Mouse (Mus musculus) kidney, embryonic 16.5 days (tissue): ENCODE measurements at regions not wholly inside any gene's neighbourhood (a gene's known extent, or its start where the extent isn't known, plus 50 kb on each side); places are given as distances from the start of the nearest gene placed in this dataset.

ENCODE experiments used
- ATAC-seq: fragments of 200-750 bp; cut with Nextera tagmentation; 2 replicates; pipeline ENCODE4 v1.8.0; 2017; ENCODE audit warnings: moderate TSS enrichment; ENCODE audit not compliant: low FRiP score, low TSS enrichment
- H3K27ac ChIP-seq: fragments of 300-500 bp; sonication (generic); 2 replicates; pipeline ENCODE4 v1.5.1; 2014; ENCODE audit warnings: low read length
- H3K27me3 ChIP-seq: fragments of 300-500 bp; sonication (generic); 2 replicates; pipeline ENCODE4 v1.6.1; 2014; ENCODE audit warnings: low read length, control low read depth, mixed read lengths; ENCODE audit not compliant: insufficient read depth
- H3K36me3 ChIP-seq: fragments of 300-500 bp; sonication (generic); 2 replicates; pipeline ENCODE4 v1.6.1; 2014; ENCODE audit warnings: low read length, control low read depth, mixed read lengths; ENCODE audit not compliant: insufficient read depth
- H3K4me1 ChIP-seq: fragments of 300-500 bp; sonication (generic); 2 replicates; pipeline ENCODE4 v1.6.1; 2014; ENCODE audit warnings: low read length, control low read depth, mixed read lengths; ENCODE audit not compliant: insufficient read depth
- H3K4me2 ChIP-seq: fragments of 300-500 bp; sonication (generic); replicated peaks from 2 replicates; pipeline ENCODE4 v1.6.1; 2014; ENCODE audit warnings: low read depth, low read length
- H3K4me3 ChIP-seq: fragments of 300-500 bp; sonication (generic); 2 replicates; pipeline ENCODE4 v1.5.1; 2014; ENCODE audit warnings: mild to moderate bottlenecking, low read length
- H3K9ac ChIP-seq: fragments of 300-500 bp; sonication (generic); replicated peaks from 2 replicates; pipeline ENCODE4 v1.6.1; 2014; ENCODE audit warnings: low read length
- H3K9me3 ChIP-seq: fragments of 300-500 bp; sonication (generic); 2 replicates; pipeline ENCODE4 v1.6.1; 2016; ENCODE audit warnings: low read length, control low read depth
- WGBS: fragments of 180-500 bp; shearing (Covaris S2); extraction: QIAGEN DNeasy Blood & Tissue Kit; methylation state at CpG from one replicate; pipeline ENCODE4 v1.1.7; 2014; 5-methylcytosine and 5-hydroxymethylcytosine counted together

DNA sequence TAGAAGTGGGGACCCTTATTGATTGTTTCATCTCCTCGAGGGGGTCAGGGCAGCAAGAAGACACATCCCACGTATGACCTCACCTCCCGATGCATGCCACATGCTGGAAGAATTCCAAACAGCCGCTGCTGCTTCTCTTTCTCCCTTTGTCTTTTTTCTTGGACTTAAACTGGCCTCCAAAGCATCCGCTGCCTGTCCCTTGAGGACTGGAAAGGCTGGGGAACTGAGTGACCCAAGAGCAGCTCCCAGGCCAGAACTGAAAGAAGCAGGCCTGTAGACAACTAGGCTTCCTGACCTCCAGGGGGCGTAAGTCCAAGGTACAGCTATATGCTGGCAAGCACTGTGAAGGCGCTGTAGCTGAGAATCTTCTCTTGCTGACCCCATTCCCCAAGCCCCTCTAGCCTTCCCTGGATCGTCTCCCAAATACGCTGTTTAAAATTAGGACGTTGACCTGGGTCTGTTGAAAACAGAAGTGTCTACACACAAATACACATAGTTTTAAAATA is 219.8 kb upstream of the Mocs1 start:
- Histone ChIP-seq H3K27me3 (peaks cover 5% of the 10 kb centered on the region; the same call in 1 of the 2 replicates), H3K4me3 (no peak overlapping the region), H3K9me3 (peaks cover 4% of the 10 kb centered on the region; the same call in 1 of the 2 replicates), H3K9ac (no peak overlapping the region), H3K27ac (no peak overlapping the region), H3K36me3 (no peaks in the 10 kb centered on the region), H3K4me1 (peaks cover 16% of the 10 kb centered on the region), H3K4me2 (no peak overlapping the region)
- ATAC-seq, result no peak
- WGBS, result 60% methylated on average over 10 of the region's 10 CpGs

DNA sequence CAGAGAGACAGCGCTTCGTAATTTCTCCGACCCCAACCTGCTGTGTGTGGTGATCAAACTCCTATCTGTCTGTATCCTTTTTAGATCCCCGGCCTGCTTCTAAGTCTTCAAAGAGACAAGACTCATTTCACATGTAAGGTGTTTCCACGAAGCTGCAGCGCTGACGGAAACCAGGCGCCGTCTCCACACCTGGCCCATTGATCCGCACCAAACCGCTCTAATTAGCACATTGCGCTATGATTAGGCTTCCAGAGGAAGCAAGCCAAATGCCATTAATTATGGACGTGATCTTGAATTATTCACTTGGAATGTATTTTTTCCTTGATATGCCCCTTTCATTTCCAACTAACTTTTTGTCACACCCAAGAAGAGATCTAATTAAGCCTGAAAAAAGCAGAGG is 215.2 kb upstream of the Mocs1 start:
- Histone ChIP-seq H3K4me3 (no peak overlapping the region), H3K9ac (no peak overlapping the region), H3K36me3 (no peaks in the 10 kb centered on the region), H3K27me3 (no peaks in the 10 kb centered on the region), H3K9me3 (no peaks in the 10 kb centered on the region), H3K4me2 (no peak overlapping the region), H3K4me1 (no peaks in the 10 kb centered on the region), H3K27ac (no peak overlapping the region)
- 90% methylated on average over 13 of the region's 13 CpGs for WGBS
- no peak for ATAC-seq

DNA sequence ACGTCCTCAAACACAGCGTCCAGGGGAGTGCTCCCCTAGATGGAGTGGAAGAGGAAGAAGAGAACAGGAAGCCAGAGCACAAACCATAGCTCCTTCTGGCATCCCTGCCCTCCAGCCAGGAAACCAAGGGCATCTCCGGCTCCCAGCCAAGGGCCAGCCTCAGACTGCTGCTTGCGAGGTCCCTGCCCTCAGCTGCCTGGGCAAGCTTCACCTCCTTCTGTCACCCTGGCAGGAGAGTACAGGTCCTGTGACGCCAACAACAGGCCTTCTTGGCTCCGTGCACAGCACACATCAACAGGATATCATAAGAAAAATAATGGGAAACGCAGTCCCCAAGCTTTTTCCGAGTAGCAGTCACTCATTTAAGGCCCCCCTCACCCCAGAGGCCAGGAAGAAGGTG is 212.9 kb upstream of the Mocs1 start:
- H3K4me3 ChIP-seq, result no peak overlapping the region
- WGBS, result 80% methylated on average over 8 of the region's 8 CpGs

DNA sequence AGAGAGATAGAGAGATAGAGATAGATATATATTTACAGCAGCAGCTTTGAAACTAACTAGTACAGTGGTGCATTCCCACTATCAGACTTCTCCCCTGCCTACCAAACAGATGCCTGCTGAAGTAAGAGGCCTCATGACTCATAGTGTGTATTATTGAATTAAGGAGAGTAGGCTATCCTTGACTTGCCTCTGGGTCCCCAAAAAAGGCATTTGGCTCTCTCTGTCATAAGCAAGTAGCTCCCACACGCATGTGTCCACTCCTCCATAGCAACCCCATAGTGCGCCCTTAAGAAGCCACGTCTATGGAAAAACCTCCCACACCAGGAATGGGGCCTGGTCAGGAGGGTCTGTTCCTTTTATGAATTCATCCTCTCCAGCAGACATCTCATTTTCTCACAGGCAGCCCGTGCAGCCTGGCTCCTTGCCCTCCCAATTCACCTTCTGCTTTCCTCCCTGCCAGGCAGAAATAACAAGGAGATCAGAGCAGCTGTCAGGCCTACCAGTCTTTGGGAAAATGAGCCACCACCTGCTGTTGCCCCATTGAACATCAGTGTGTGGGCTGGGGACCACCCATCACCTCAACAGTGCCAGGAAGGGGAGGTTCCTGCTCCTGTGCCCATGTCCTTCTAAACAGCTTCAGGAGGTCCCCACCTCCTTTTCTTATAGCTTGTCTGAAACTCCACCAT is 208.5 kb upstream of the Mocs1 start:
- Histone ChIP-seq H3K9ac (no peak overlapping the region), H3K4me2 (no peak overlapping the region), H3K27ac (no peak overlapping the region), H3K9me3 (no peaks in the 10 kb centered on the region), H3K4me1 (0 out of 2 replicates have a peak, but pooled peaks cover 4% of the 10 kb centered on the region), H3K36me3 (no peaks in the 10 kb centered on the region), H3K27me3 (no peaks in the 10 kb centered on the region), H3K4me3 (no peak overlapping the region)
- 48% methylated on average over 4 of the region's 4 CpGs for WGBS
- ATAC-seq, result no peak

More for the DNA sequence above, 212.9 kb upstream of the Mocs1 start:
- Histone ChIP-seq H3K9me3 (no peaks in the 10 kb centered on the region), H3K4me2 (no peak overlapping the region), H3K27me3 (no peaks in the 10 kb centered on the region), H3K36me3 (no peaks in the 10 kb centered on the region), H3K9ac (no peak overlapping the region), H3K27ac (no peak overlapping the region), H3K4me1 (no peaks in the 10 kb centered on the region)
- ATAC-seq, result no peak

DNA sequence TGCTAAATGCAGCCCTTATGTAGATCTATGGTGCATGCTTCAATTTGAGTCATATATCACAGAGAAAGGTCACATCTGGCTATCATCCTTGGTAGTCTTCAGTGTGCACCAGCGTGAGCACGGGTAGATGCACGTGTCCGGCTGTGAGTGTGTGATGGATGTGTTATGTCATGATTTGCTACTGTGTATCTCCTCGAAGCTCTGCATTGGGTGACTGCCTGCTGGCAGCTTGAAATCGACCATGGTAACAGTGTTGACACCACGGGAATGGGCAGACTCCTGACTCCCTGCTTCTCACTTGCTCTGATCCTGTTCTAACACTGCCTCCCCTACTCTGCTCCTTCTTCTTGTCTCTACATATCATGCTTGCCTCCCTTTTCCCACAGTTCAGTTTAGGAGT is 204.9 kb upstream of the Mocs1 start:
- Histone ChIP-seq H3K9me3 (no peaks in the 10 kb centered on the region), H3K27me3 (no peaks in the 10 kb centered on the region), H3K4me3 (no peak overlapping the region), H3K4me2 (no peak overlapping the region), H3K4me1 (0 out of 2 replicates have a peak, but pooled peaks cover 4% of the 10 kb centered on the region), H3K36me3 (no peaks in the 10 kb centered on the region), H3K9ac (no peak overlapping the region), H3K27ac (no peak overlapping the region)
- WGBS, result 69% methylated on average over 7 of the region's 7 CpGs
- ATAC-seq, result no peak

DNA sequence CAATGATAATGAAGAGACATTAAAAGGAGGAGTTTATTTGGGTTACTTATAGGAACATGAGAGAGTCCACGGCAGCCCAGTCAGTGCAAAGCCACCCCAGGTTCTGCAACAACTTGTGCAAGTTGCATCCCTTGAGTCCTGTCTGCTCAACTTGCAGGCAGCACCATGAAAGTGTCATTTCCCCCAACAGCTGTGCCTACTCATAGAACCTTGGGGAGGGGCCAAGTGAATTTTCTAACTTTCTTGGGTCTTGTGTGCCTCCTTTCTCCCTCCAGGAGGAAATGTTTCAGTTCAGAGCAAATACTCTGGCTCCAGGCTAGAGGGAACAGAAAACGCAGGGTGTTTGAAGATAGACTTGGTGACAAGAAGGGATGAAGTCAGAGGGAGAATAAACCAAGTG is 204.5 kb upstream of the Mocs1 start:
- Histone ChIP-seq H3K4me1 (0 out of 2 replicates have a peak, but pooled peaks cover 4% of the 10 kb centered on the region), H3K9me3 (no peaks in the 10 kb centered on the region), H3K4me2 (no peak overlapping the region), H3K36me3 (no peaks in the 10 kb centered on the region), H3K27me3 (no peaks in the 10 kb centered on the region), H3K27ac (no peak overlapping the region), H3K4me3 (no peak overlapping the region), H3K9ac (no peak overlapping the region)
- ATAC-seq, result no peak; the same call in 1 of the 2 replicates
- WGBS, result 56% methylated on average over 2 of the region's 2 CpGs

DNA sequence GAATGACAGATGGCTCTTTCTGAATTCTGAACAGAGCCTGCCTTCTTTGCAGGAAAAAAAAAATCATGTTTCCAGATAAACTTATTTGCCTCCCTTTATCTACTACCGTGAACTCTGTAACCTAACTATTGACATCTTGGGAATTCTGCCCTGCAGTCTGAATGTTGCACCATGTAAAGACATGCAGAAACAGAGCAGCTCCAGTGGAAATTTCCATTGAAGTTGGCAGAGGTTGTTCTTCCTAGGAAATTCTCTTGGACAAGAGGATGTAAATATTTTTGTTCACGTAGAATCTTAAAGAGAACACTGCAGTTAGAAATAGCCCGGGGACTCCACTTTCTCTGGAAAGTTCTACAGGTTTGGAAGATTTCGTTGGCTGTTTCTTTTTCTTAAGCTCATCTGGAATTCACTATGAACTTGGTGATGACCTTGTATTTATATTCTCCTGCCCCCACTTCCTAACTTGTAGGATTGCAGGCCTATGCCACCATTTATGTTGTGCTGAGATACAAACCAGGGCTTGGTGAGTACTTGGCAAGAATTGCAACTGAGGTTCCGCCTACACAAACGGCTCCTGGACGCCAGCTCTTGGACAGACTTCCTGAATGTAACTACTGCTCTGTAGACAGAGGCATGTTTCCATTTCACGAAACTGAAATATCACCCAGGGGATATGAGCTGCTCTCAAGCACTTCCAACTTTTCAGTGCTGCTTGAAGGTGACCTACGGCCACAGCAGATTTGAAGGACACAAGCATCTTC is 202.7 kb upstream of the Mocs1 start:
- 70% methylated on average over 9 of the region's 9 CpGs for WGBS
- Histone ChIP-seq H3K9me3 (no peaks in the 10 kb centered on the region), H3K27me3 (no peaks in the 10 kb centered on the region), H3K27ac (peak overlapping the region; percentile 1; the same call in 1 of the 2 replicates), H3K4me2 (no peak overlapping the region), H3K36me3 (no peaks in the 10 kb centered on the region), H3K4me3 (no peak overlapping the region), H3K9ac (no peak overlapping the region), H3K4me1 (0 out of 2 replicates have a peak, but pooled peaks cover 7% of the 10 kb centered on the region)
- ATAC-seq, result no peak

DNA sequence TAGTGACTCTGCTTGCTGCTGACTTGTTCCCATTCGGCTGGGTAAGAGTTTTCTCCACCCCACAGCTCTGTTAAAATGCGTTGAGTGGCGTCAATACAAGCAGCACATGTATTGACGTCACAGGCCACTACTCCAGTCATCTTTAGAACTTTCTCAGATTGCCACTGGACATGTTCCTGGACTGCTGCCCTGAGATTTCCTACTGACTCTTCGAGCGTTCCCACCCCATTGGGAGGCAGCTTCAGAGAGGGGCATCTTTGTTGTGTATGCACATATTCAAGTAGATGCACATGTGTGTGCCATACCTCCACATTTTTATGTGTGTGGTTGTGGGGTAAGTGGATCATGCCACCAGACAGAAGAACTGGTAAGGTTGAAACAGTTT is 202.2 kb upstream of the Mocs1 start:
- H3K27me3 ChIP-seq, result no peaks in the 10 kb centered on the region
- H3K9me3 ChIP-seq, result no peaks in the 10 kb centered on the region
- 0 out of 2 replicates have a peak, but pooled peaks cover 7% of the 10 kb centered on the region for H3K4me1 ChIP-seq
- ATAC-seq, result no peak
- no peak overlapping the region for H3K4me3 ChIP-seq
- no peak overlapping the region for H3K9ac ChIP-seq
- H3K27ac ChIP-seq, result peak overlapping the region; percentile 1; the same call in 1 of the 2 replicates
- no peak overlapping the region for H3K4me2 ChIP-seq
- H3K36me3 ChIP-seq, result no peaks in the 10 kb centered on the region
- WGBS, result 73% methylated on average over 6 of the region's 6 CpGs

DNA sequence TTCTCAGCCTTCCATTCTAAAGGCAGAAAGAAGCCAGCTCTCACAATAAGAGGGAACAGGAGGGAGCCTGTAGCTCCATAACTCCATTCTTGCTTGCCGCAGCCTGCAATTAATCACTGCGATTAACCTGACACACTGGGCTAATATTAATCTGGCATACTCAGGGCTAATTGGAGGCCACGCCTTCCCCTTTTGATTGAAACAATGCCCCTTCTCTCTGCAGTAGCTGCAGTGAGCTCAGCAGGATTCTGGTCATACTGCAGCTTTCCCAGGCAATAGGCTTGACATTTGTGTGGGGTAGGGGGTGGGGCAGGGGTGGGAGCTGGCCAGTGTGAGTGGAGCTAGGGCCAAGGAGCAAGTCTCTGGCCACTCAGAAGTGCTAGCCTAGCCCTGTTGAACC is 196.9 kb upstream of the Mocs1 start:
- WGBS, result 50% methylated on average over 3 of the region's 3 CpGs
- Histone ChIP-seq H3K27ac (no peak overlapping the region), H3K36me3 (no peaks in the 10 kb centered on the region), H3K4me2 (no peak overlapping the region), H3K9ac (no peak overlapping the region), H3K4me3 (no peak overlapping the region), H3K27me3 (no peaks in the 10 kb centered on the region), H3K4me1 (peaks cover 9% of the 10 kb centered on the region; the same call in 1 of the 2 replicates), H3K9me3 (no peaks in the 10 kb centered on the region)
- ATAC-seq, result peak; percentile 59; the same call in 1 of the 2 replicates

DNA sequence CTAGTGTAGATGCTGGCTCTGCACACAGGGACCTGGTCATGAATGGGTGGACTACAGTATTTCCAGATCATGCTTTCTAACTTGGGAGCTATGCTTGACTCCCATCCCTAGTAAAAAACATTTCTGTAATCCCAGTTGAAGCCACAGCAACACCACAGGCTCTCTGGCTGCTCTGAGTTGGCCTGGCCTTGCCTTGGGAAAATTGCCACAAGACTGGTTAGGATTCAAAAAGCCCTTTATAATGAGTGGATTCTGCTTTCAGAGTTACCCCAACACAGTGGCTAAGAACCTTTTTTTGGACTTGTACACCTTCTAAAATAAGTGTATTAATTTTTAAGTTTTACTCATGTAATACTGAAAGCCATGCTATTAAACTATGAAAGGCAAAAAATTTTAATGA is 188.1 kb upstream of the Mocs1 start:
- no peak for ATAC-seq

More for the DNA sequence above, 188.1 kb upstream of the Mocs1 start:
- Histone ChIP-seq H3K27me3 (no peaks in the 10 kb centered on the region), H3K36me3 (no peaks in the 10 kb centered on the region), H3K27ac (no peak overlapping the region), H3K9ac (no peak overlapping the region), H3K4me3 (no peak overlapping the region), H3K4me1 (no peaks in the 10 kb centered on the region; the same call in 1 of the 2 replicates), H3K4me2 (no peak overlapping the region), H3K9me3 (no peaks in the 10 kb centered on the region)
